Mouse (Mus musculus): ENCODE results near the gene Sohlh1.
"Not testable (repeated sequence)": the region's sequence is repeated elsewhere in the genome, so short reads cannot be mapped to it uniquely, and the experiment has no call there.

Gene Sohlh1

GRCm38 (mm10) chr2:25842161-25842560 is 4.9 kb downstream of the Sohlh1 start:
- DNase-seq (ENCODE audit: low spot score) = no peak

GRCm38 (mm10) chr2:25836291-25836690 is 10.8 kb downstream of the Sohlh1 start:
- DNase-seq (ENCODE audit: low spot score) = no peak

- DNase-seq (ENCODE audit: low spot score) = no peak
Measured at GRCm38 (mm10) chr2:25830786-25831185, 16.3 kb downstream of the Sohlh1 start.

GRCm38 (mm10) chr2:25828344-25828947 is 18.6 kb downstream of the Sohlh1 start:
- DNase-seq (ENCODE audit: low spot score) = no peak

- no peak for DNase-seq (ENCODE audit: low spot score)
Measured at GRCm38 (mm10) chr2:25824751-25825150, 22.3 kb downstream of the Sohlh1 start.

- DNase-seq (ENCODE audit: low spot score) = no peak
Measured at GRCm38 (mm10) chr2:25822806-25823205, 24.2 kb downstream of the Sohlh1 start, which contains the start of gene Lcn9. Gene Lcn9 (plus strand): TSS chr2:25823153.

GRCm38 (mm10) chr2:25815748-25816147 is 31.3 kb downstream of the Sohlh1 start, which contains the start of gene Glt6d1:
Gene Glt6d1 (minus strand): TSS chr2:25815848.
- DNase-seq (ENCODE audit: low spot score) = not testable (repeated sequence)

- no peak for DNase-seq (ENCODE audit: low spot score)
Measured at GRCm38 (mm10) chr2:25813364-25813763, 33.7 kb downstream of the Sohlh1 start.

GRCm38 (mm10) chr2:25811711-25812110 is 35.3 kb downstream of the Sohlh1 start:
- no peak for DNase-seq (ENCODE audit: low spot score)

- no peak for DNase-seq (ENCODE audit: low spot score)
Measured at GRCm38 (mm10) chr2:25798065-25798464, 49.0 kb downstream of the Sohlh1 start.

GRCm38 (mm10) chr2:25797635-25798034 is 49.4 kb downstream of the Sohlh1 start:
- DNase-seq (ENCODE audit: low spot score) = no peak
